Mouse (Mus musculus): Measurements from ENCODE around the gene Tenm3. TPM values are rescaled to one million over a fixed set of nuclear protein-coding genes. Genes with fewer than 3 reads are reported as not detected.

Gene Tenm3
- polyA plus RNA-seq, 1 experiment, result 18.2 TPM

- Histone ChIP-seq H3K4me3 (ENCODE audit: insufficient read depth, poor library complexity, severe bottlenecking) (no peak overlapping the region), H3K27me3 (ENCODE audit: control insufficient read depth, insufficient read depth, insufficient read length) (no peaks in the 10 kb centered on the region), H3K79me2 (ENCODE audit: control insufficient read depth, insufficient read depth) (no peaks in the 10 kb centered on the region), H3K79me3 (ENCODE audit: low read depth) (no peaks in the 10 kb centered on the region), H3ac (ENCODE audit: control insufficient read depth, insufficient read length, low read depth) (no peak overlapping the region), H3K36me3 (ENCODE audit: control insufficient read depth, insufficient read depth) (no peaks in the 10 kb centered on the region)
- TF ChIP-seq FOSL1 (IDR thresholded peaks at IDR 0.05; ENCODE audit: insufficient read depth, low read length, poor library complexity, severe bottlenecking) (no peak), MAX (IDR thresholded peaks at IDR 0.05) (no peak), MYOD1 (IDR thresholded peaks at IDR 0.05; ENCODE audit: control insufficient read depth, insufficient read length, low read depth) (no peak), USF1 (IDR thresholded peaks at IDR 0.05; ENCODE audit: low read depth) (no peak), CTCF (IDR thresholded peaks at IDR 0.05; ENCODE audit: control insufficient read depth, insufficient read depth, insufficient read length) (no peak), CEBPB (IDR thresholded peaks at IDR 0.05; ENCODE audit: low read depth) (no peak), MYOG (IDR thresholded peaks at IDR 0.05; ENCODE audit: control insufficient read depth, extremely low read depth, insufficient read length) (no peak)
These were observed 121.4 kb downstream of the Tenm3 start for GRCm38 (mm10) chr8:48722318-48722717.

- H3K79me2 ChIP-seq (ENCODE audit: control insufficient read depth, insufficient read depth), result no peaks in the 10 kb centered on the region
- H3K27me3 ChIP-seq (ENCODE audit: control insufficient read depth, insufficient read depth, insufficient read length), result no peaks in the 10 kb centered on the region
- no peak for TF ChIP-seq USF1 (IDR thresholded peaks at IDR 0.05; ENCODE audit: low read depth)
- TF ChIP-seq FOSL1 (IDR thresholded peaks at IDR 0.05; ENCODE audit: insufficient read depth, low read length, poor library complexity, severe bottlenecking), result no peak
- TF ChIP-seq MYOG (IDR thresholded peaks at IDR 0.05; ENCODE audit: control insufficient read depth, extremely low read depth, insufficient read length), result no peak
- no peak for TF ChIP-seq MYOD1 (IDR thresholded peaks at IDR 0.05; ENCODE audit: control insufficient read depth, insufficient read length, low read depth)
- no peak for TF ChIP-seq CEBPB (IDR thresholded peaks at IDR 0.05; ENCODE audit: low read depth)
- TF ChIP-seq CTCF (IDR thresholded peaks at IDR 0.05; ENCODE audit: control insufficient read depth, insufficient read depth, insufficient read length), result no peak
- no peak for TF ChIP-seq MAX (IDR thresholded peaks at IDR 0.05)
- H3K79me3 ChIP-seq (ENCODE audit: low read depth), result no peaks in the 10 kb centered on the region
- no peak overlapping the region for H3K4me3 ChIP-seq (ENCODE audit: insufficient read depth, poor library complexity, severe bottlenecking)
- no peak overlapping the region for H3ac ChIP-seq (ENCODE audit: control insufficient read depth, insufficient read length, low read depth)
- no peaks in the 10 kb centered on the region for H3K36me3 ChIP-seq (ENCODE audit: control insufficient read depth, insufficient read depth)
These were observed 122.4 kb downstream of the Tenm3 start for GRCm38 (mm10) chr8:48721376-48721775.

- Histone ChIP-seq H3K4me3 (ENCODE audit: insufficient read depth, poor library complexity, severe bottlenecking) (no peak overlapping the region), H3K36me3 (ENCODE audit: control insufficient read depth, insufficient read depth) (no peaks in the 10 kb centered on the region), H3K27me3 (ENCODE audit: control insufficient read depth, insufficient read depth, insufficient read length) (no peaks in the 10 kb centered on the region), H3K79me3 (ENCODE audit: low read depth) (no peaks in the 10 kb centered on the region), H3K79me2 (ENCODE audit: control insufficient read depth, insufficient read depth) (no peaks in the 10 kb centered on the region), H3ac (ENCODE audit: control insufficient read depth, insufficient read length, low read depth) (no peak overlapping the region)
- no peak for TF ChIP-seq FOSL1 (IDR thresholded peaks at IDR 0.05; ENCODE audit: insufficient read depth, low read length, poor library complexity, severe bottlenecking)
- TF ChIP-seq MAX (IDR thresholded peaks at IDR 0.05), result no peak
- TF ChIP-seq CEBPB (IDR thresholded peaks at IDR 0.05; ENCODE audit: low read depth), result no peak
- no peak for TF ChIP-seq USF1 (IDR thresholded peaks at IDR 0.05; ENCODE audit: low read depth)
- no peak for TF ChIP-seq MYOG (IDR thresholded peaks at IDR 0.05; ENCODE audit: control insufficient read depth, extremely low read depth, insufficient read length)
- no peak for TF ChIP-seq CTCF (IDR thresholded peaks at IDR 0.05; ENCODE audit: control insufficient read depth, insufficient read depth, insufficient read length)
- no peak for TF ChIP-seq MYOD1 (IDR thresholded peaks at IDR 0.05; ENCODE audit: control insufficient read depth, insufficient read length, low read depth)
These were observed 128.1 kb downstream of the Tenm3 start for GRCm38 (mm10) chr8:48715616-48716015.

GRCm38 (mm10) chr8:48706666-48707065, 137.1 kb downstream of the Tenm3 start:
- Histone ChIP-seq H3K79me3 (ENCODE audit: low read depth) (no peaks in the 10 kb centered on the region), H3K27me3 (ENCODE audit: control insufficient read depth, insufficient read depth, insufficient read length) (no peaks in the 10 kb centered on the region), H3ac (ENCODE audit: control insufficient read depth, insufficient read length, low read depth) (no peak overlapping the region), H3K36me3 (ENCODE audit: control insufficient read depth, insufficient read depth) (no peaks in the 10 kb centered on the region), H3K79me2 (ENCODE audit: control insufficient read depth, insufficient read depth) (no peaks in the 10 kb centered on the region), H3K4me3 (ENCODE audit: insufficient read depth, poor library complexity, severe bottlenecking) (no peak overlapping the region)
- no peak for TF ChIP-seq MYOD1 (IDR thresholded peaks at IDR 0.05; ENCODE audit: control insufficient read depth, insufficient read length, low read depth)
- no peak for TF ChIP-seq MAX (IDR thresholded peaks at IDR 0.05)
- TF ChIP-seq CEBPB (IDR thresholded peaks at IDR 0.05; ENCODE audit: low read depth), result no peak
- TF ChIP-seq CTCF (IDR thresholded peaks at IDR 0.05; ENCODE audit: control insufficient read depth, insufficient read depth, insufficient read length), result no peak
- no peak for TF ChIP-seq FOSL1 (IDR thresholded peaks at IDR 0.05; ENCODE audit: insufficient read depth, low read length, poor library complexity, severe bottlenecking)

GRCm38 (mm10) chr8:48704885-48705515, 138.8 kb downstream of the Tenm3 start:
- TF ChIP-seq CTCF (IDR thresholded peaks at IDR 0.05; ENCODE audit: control insufficient read depth, insufficient read depth, insufficient read length) (no peak), CEBPB (IDR thresholded peaks at IDR 0.05; ENCODE audit: low read depth) (no peak), USF1 (IDR thresholded peaks at IDR 0.05; ENCODE audit: low read depth) (no peak), MYOD1 (IDR thresholded peaks at IDR 0.05; ENCODE audit: control insufficient read depth, insufficient read length, low read depth) (no peak), FOSL1 (IDR thresholded peaks at IDR 0.05; ENCODE audit: insufficient read depth, low read length, poor library complexity, severe bottlenecking) (no peak), MYOG (IDR thresholded peaks at IDR 0.05; ENCODE audit: control insufficient read depth, extremely low read depth, insufficient read length) (no peak), MAX (IDR thresholded peaks at IDR 0.05) (no peak)

More at GRCm38 (mm10) chr8:48704885-48705515, 138.8 kb downstream of the Tenm3 start:
- Histone ChIP-seq H3ac (ENCODE audit: control insufficient read depth, insufficient read length, low read depth) (no peak overlapping the region), H3K27me3 (ENCODE audit: control insufficient read depth, insufficient read depth, insufficient read length) (no peaks in the 10 kb centered on the region), H3K36me3 (ENCODE audit: control insufficient read depth, insufficient read depth) (no peaks in the 10 kb centered on the region), H3K79me2 (ENCODE audit: control insufficient read depth, insufficient read depth) (no peaks in the 10 kb centered on the region), H3K79me3 (ENCODE audit: low read depth) (no peaks in the 10 kb centered on the region), H3K4me3 (ENCODE audit: insufficient read depth, poor library complexity, severe bottlenecking) (no peak overlapping the region)
